Mouse (Mus musculus) kidney, adult 2 months (tissue): ENCODE measurements around the gene Rpl3. TPM values are rescaled to one million over a fixed set of nuclear protein-coding genes. Genes with fewer than 3 reads are reported as not detected.

Source experiments
- DNase-seq: peaks from one replicate; pipeline ENCODE4 v3.0.0; 2021
- H3K27ac ChIP-seq: fragments of 200-500 bp; 2 replicates; pipeline ENCODE4 v1.5.1; 2012; ENCODE audit warnings: low read depth, low read length, control low read depth, inconsistent platforms; ENCODE audit not compliant: insufficient read depth
- H3K27me3 ChIP-seq: fragments of 200-500 bp; replicated peaks from 2 replicates; pipeline ENCODE4 v1.6.1; 2012; ENCODE audit warnings: mild to moderate bottlenecking, moderate library complexity, low read length, inconsistent platforms; ENCODE audit not compliant: control insufficient read depth, insufficient read depth
- H3K36me3 ChIP-seq: fragments of 200-500 bp; 2 replicates; pipeline ENCODE4 v1.6.1; 2012; ENCODE audit warnings: mild to moderate bottlenecking, moderate library complexity, low read length, inconsistent platforms; ENCODE audit not compliant: control insufficient read depth, insufficient read depth
- H3K4me1 ChIP-seq: fragments of 200-500 bp; 2 replicates; pipeline ENCODE4 v1.6.1; 2011; ENCODE audit warnings: low read length; ENCODE audit not compliant: control insufficient read depth, insufficient read depth
- H3K4me3 ChIP-seq: fragments of 200-500 bp; 2 replicates; pipeline ENCODE4 v1.5.1; 2011; ENCODE audit warnings: mild to moderate bottlenecking, low read depth, low read length, control low read depth; ENCODE audit not compliant: insufficient read depth
- CTCF ChIP-seq: fragments of 200-500 bp; conservative IDR thresholded peaks from 2 replicates; pipeline ENCODE4 v1.5.1; 2011; ENCODE audit warnings: low read depth, mild to moderate bottlenecking, control low read depth, low read length, moderate library complexity, mixed read lengths; ENCODE audit not compliant: insufficient read depth, insufficient read length
- POLR2A ChIP-seq: fragments of 200-500 bp; IDR thresholded peaks from one replicate; pipeline ENCODE4 v1.6.1; 2011; ENCODE audit warnings: low read depth, low read length, control low read depth
- WGBS: fragments of 180-500 bp; shearing (Covaris S2); methylation state at CpG from one replicate; pipeline ENCODE4 v1.1.7; 2018; 5-methylcytosine and 5-hydroxymethylcytosine counted together
- polyA plus RNA-seq: library from polyadenylated mRNA; depleted of rRNA; stranded (reverse); fragments of >200 nt; gene quantifications from 2 replicates; pipeline ENCODE4 v1.2.3, GENCODE M21; 2012

Rpl3 gene
- polyA plus RNA-seq, 1 experiment, result 689 TPM

GRCm38 (mm10) chr15:80101503-80101902 is 9.8 kb upstream of the Rpl3 start:
- TF ChIP-seq CTCF (no peak), POLR2A (no peak)
- H3K27me3 ChIP-seq, result no peaks in the 10 kb centered on the region
- H3K4me1 ChIP-seq, result peaks cover 5% of the 10 kb centered on the region; the same call in 1 of the 2 replicates
- WGBS, result 80% methylated on average over 6 of the region's 6 CpGs
- H3K36me3 ChIP-seq, result no peaks in the 10 kb centered on the region
- DNase-seq, result no peak
- no peak overlapping the region for H3K4me3 ChIP-seq
- no peak overlapping the region for H3K27ac ChIP-seq

DNA sequence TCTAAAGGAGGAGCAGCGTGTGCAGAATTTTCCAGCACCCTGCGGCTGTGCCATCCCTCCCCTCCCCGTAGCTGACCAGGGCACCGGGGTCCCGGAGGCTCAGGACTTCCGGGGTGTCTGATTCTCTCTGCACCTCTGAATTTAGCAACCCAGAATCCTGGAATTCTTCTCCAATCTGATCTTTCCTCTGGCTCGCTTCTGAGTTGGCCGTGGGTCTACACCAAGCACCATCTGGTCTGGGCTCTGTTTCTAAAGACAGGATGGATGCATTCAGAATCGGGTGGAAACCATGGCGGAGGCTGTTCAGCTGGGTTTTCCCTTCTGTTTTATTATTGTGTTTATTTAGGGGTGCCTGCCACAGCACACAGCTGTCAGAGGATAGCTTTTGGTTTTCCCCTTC is 9.2 kb upstream of the Rpl3 start:
- no peak overlapping the region for H3K27ac ChIP-seq
- H3K4me1 ChIP-seq, result peaks cover 5% of the 10 kb centered on the region; the same call in 1 of the 2 replicates
- no peak for DNase-seq
- WGBS, result 85% methylated on average over 10 of the region's 10 CpGs
- no peak for TF ChIP-seq POLR2A
- TF ChIP-seq CTCF, result no peak
- no peak overlapping the region for H3K4me3 ChIP-seq
- H3K36me3 ChIP-seq, result no peaks in the 10 kb centered on the region
- no peaks in the 10 kb centered on the region for H3K27me3 ChIP-seq

- no peak for DNase-seq
- no peak overlapping the region for H3K27ac ChIP-seq
- H3K36me3 ChIP-seq, result no peaks in the 10 kb centered on the region
- peaks cover 5% of the 10 kb centered on the region; the same call in 1 of the 2 replicates for H3K4me1 ChIP-seq
- H3K4me3 ChIP-seq, result no peak overlapping the region
- no peaks in the 10 kb centered on the region for H3K27me3 ChIP-seq
- TF ChIP-seq POLR2A (no peak), CTCF (no peak)
- 88% methylated on average over 3 of the region's 3 CpGs for WGBS
These were observed 8.5 kb upstream of the Rpl3 start for GRCm38 (mm10) chr15:80100196-80100595.

GRCm38 (mm10) chr15:80099477-80099876 is 7.8 kb upstream of the Rpl3 start:
- Histone ChIP-seq H3K4me3 (no peak overlapping the region), H3K4me1 (peaks cover 5% of the 10 kb centered on the region; the same call in 1 of the 2 replicates), H3K27ac (no peak overlapping the region), H3K27me3 (no peaks in the 10 kb centered on the region), H3K36me3 (no peaks in the 10 kb centered on the region)
- TF ChIP-seq POLR2A (no peak), CTCF (no peak)
- DNase-seq, result no peak
- WGBS, result 76% methylated on average over 3 of the region's 3 CpGs

DNA sequence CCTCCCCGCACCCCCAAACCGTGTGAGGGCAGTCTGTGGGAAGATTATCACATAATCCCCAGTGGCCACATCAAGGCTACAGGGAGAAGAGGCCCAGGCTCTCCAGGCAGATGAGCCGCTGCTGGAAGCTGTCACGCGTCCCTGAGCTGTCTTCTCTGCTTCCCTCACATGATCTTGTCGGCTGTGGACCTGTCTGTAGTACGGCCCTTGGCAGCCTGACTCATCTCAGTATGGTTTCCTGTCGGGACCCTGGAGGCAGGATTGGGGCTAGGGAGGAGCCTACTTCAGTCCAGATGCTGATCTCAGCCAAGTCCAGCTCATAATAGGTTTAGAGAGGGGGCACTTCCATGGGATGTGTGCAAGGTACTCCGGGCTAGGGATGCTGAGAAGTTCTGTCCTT is 7.1 kb upstream of the Rpl3 start:
- Histone ChIP-seq H3K27me3 (no peaks in the 10 kb centered on the region), H3K36me3 (no peaks in the 10 kb centered on the region), H3K4me1 (peaks cover 5% of the 10 kb centered on the region; the same call in 1 of the 2 replicates), H3K27ac (no peak overlapping the region), H3K4me3 (no peak overlapping the region)
- WGBS, result 55% methylated on average over 9 of the region's 9 CpGs
- TF ChIP-seq POLR2A, result no peak
- no peak for TF ChIP-seq CTCF
- DNase-seq, result no peak

GRCm38 (mm10) chr15:80097999-80098461 is 6.4 kb upstream of the Rpl3 start:
- Histone ChIP-seq H3K27me3 (no peaks in the 10 kb centered on the region), H3K4me3 (no peak overlapping the region), H3K36me3 (no peaks in the 10 kb centered on the region), H3K4me1 (peaks cover 5% of the 10 kb centered on the region; the same call in 1 of the 2 replicates), H3K27ac (no peak overlapping the region)
- no peak for TF ChIP-seq POLR2A
- no peak for TF ChIP-seq CTCF
- 64% methylated on average over 8 of the region's 8 CpGs for WGBS
- no peak for DNase-seq

- H3K27me3 ChIP-seq, result no peaks in the 10 kb centered on the region
- H3K36me3 ChIP-seq, result no peaks in the 10 kb centered on the region
- H3K4me1 ChIP-seq, result peaks cover 5% of the 10 kb centered on the region; the same call in 1 of the 2 replicates
- no peak overlapping the region for H3K4me3 ChIP-seq
- 28% methylated on average over 20 of the region's 20 CpGs for WGBS
- TF ChIP-seq POLR2A, result no peak
- no peak overlapping the region for H3K27ac ChIP-seq
- peak; percentile 34 for DNase-seq
These were observed 5.5 kb upstream of the Rpl3 start for GRCm38 (mm10) chr15:80096946-80097881.
